Mouse (Mus musculus) yolk sac, embryonic 10.5 days (tissue): ENCODE measurements around the gene Slc25a13.

ENCODE experiments used
- DNase-seq: peaks from one replicate; pipeline ENCODE4 v3.0.0-alpha.2; 2017; ENCODE audit warnings: low spot score

The Slc25a13 gene

GRCm38 (mm10) chr6:6167339-6168126, 49.4 kb downstream of the Slc25a13 start:
- no peak for DNase-seq

- no peak for DNase-seq
These were observed 53.9 kb downstream of the Slc25a13 start for GRCm38 (mm10) chr6:6162993-6163623.

- DNase-seq: no peak
These were observed 54.8 kb downstream of the Slc25a13 start for GRCm38 (mm10) chr6:6162146-6162545.

GRCm38 (mm10) chr6:6160645-6161426, 56.1 kb downstream of the Slc25a13 start:
- no peak for DNase-seq

GRCm38 (mm10) chr6:6159221-6159859, 57.6 kb downstream of the Slc25a13 start:
- no peak for DNase-seq

GRCm38 (mm10) chr6:6153426-6153825, 63.5 kb downstream of the Slc25a13 start:
- no peak for DNase-seq

- DNase-seq: no peak
These were observed 66.2 kb downstream of the Slc25a13 start for GRCm38 (mm10) chr6:6150811-6151210.

GRCm38 (mm10) chr6:6149751-6150150, 67.2 kb downstream of the Slc25a13 start:
- DNase-seq: no peak

GRCm38 (mm10) chr6:6149329-6149728, 67.6 kb downstream of the Slc25a13 start:
- no peak for DNase-seq

GRCm38 (mm10) chr6:6145412-6145811, 71.6 kb downstream of the Slc25a13 start:
- no peak for DNase-seq

GRCm38 (mm10) chr6:6143525-6143924, 73.4 kb downstream of the Slc25a13 start:
- no peak for DNase-seq

- DNase-seq: no peak
These were observed 76.6 kb downstream of the Slc25a13 start for GRCm38 (mm10) chr6:6140370-6140769.

GRCm38 (mm10) chr6:6139061-6139460, 77.9 kb downstream of the Slc25a13 start:
- DNase-seq: no peak

- no peak for DNase-seq
These were observed 80.2 kb downstream of the Slc25a13 start for GRCm38 (mm10) chr6:6136812-6137211.

- DNase-seq: no peak
These were observed 82.0 kb downstream of the Slc25a13 start for GRCm38 (mm10) chr6:6134935-6135334.

GRCm38 (mm10) chr6:6133556-6134050, 83.4 kb downstream of the Slc25a13 start:
- no peak for DNase-seq

- no peak for DNase-seq
These were observed 84.9 kb downstream of the Slc25a13 start for GRCm38 (mm10) chr6:6132047-6132446.

- DNase-seq: no peak
These were observed 91.4 kb downstream of the Slc25a13 start for GRCm38 (mm10) chr6:6125620-6126019.

- DNase-seq: no peak
These were observed 95.1 kb downstream of the Slc25a13 start for GRCm38 (mm10) chr6:6121904-6122303.

GRCm38 (mm10) chr6:6120841-6121240, 96.1 kb downstream of the Slc25a13 start:
- DNase-seq: no peak

GRCm38 (mm10) chr6:6115771-6116170, 101.2 kb downstream of the Slc25a13 start:
- no peak for DNase-seq

GRCm38 (mm10) chr6:6113776-6114175, 103.2 kb downstream of the Slc25a13 start:
- peak; percentile 33 for DNase-seq
